Mouse (Mus musculus): ENCODE measurements around the gene Spint5.

The Spint5 gene

GRCm38 (mm10) chr2:164737377-164738090, 22.4 kb downstream of the Spint5 start:
- no peak for DNase-seq

GRCm38 (mm10) chr2:164739876-164740275, 24.8 kb downstream of the Spint5 start:
- no peak for DNase-seq

- DNase-seq = no peak
Observed at GRCm38 (mm10) chr2:164744987-164745386, 29.9 kb downstream of the Spint5 start.

- peak; percentile 97 for DNase-seq
Observed at GRCm38 (mm10) chr2:164745843-164746479, 30.9 kb downstream of the Spint5 start, which contains the start of the genes Wfdc3 and Dnttip1. TSS of gene Wfdc3 (minus strand) at chr2:164745931. TSS of gene Dnttip1 (plus strand) at chr2:164745983.

- DNase-seq = no peak
Observed at GRCm38 (mm10) chr2:164746693-164747092, 31.6 kb downstream of the Spint5 start.

- DNase-seq = no peak
Observed at GRCm38 (mm10) chr2:164748191-164748590, 33.1 kb downstream of the Spint5 start.

- DNase-seq = no peak
Observed at GRCm38 (mm10) chr2:164748991-164749390, 33.9 kb downstream of the Spint5 start.

GRCm38 (mm10) chr2:164752454-164752853, 37.3 kb downstream of the Spint5 start:
- no peak for DNase-seq

GRCm38 (mm10) chr2:164754105-164754504, 39.0 kb downstream of the Spint5 start:
- no peak for DNase-seq

GRCm38 (mm10) chr2:164754800-164755199, 39.7 kb downstream of the Spint5 start:
- DNase-seq = no peak

GRCm38 (mm10) chr2:164757841-164758240, 42.7 kb downstream of the Spint5 start:
- DNase-seq = no peak

- no peak for DNase-seq
Observed at GRCm38 (mm10) chr2:164758692-164759091, 43.6 kb downstream of the Spint5 start.

- DNase-seq = no peak
Observed at GRCm38 (mm10) chr2:164760059-164760833, 45.1 kb downstream of the Spint5 start.

GRCm38 (mm10) chr2:164761502-164761901, 46.4 kb downstream of the Spint5 start:
- DNase-seq = no peak

- DNase-seq = no peak
Observed at GRCm38 (mm10) chr2:164761971-164762370, 46.9 kb downstream of the Spint5 start.

- no peak for DNase-seq
Observed at GRCm38 (mm10) chr2:164762593-164762992, 47.5 kb downstream of the Spint5 start.

GRCm38 (mm10) chr2:164765841-164766240, 50.7 kb downstream of the Spint5 start:
- DNase-seq = no peak

All from kidney, postnatal 10 days (tissue).